Mouse (Mus musculus): ENCODE data around the gene Atp6v1e2.

DNA sequence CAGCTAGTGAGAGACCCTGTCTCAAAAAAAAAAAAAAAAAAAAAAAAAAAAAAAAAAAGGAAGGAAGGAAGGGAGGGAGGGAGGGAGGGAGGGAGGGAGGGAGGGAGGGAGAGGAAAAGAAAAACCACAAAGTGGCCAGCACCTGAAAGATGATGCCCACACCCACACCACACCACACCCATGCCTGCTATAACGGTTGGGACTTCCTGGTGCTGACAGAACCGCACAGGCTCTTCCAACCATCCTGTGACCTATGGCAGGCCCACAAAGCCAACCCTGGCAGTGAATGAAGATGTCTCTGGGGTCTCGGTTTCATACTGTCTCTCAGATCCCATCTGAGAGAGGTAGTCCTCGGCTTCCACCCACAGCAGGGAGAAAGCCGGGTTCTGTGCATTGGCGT, 18.3 kb downstream of the Atp6v1e2 start:
- TF ChIP-seq CTCF (IDR thresholded peaks at IDR 0.05; ENCODE audit: borderline replicate concordance, insufficient read depth, low read length) (no peak), POLR2A (IDR thresholded peaks at IDR 0.05; ENCODE audit: low read depth, low read length) (no peak)

All from embryonic fibroblast, embryonic 13.5 days (primary cell).